Mouse (Mus musculus): ENCODE measurements around the gene Gm20852. TPM values are rescaled to one million over a fixed set of nuclear protein-coding genes. Genes with fewer than 3 reads are reported as not detected.
"Not testable (repeated sequence)": the region's sequence is repeated elsewhere in the genome, so short reads cannot be mapped to it uniquely, and the experiment has no call there.

The Gm20852 gene
- polyA plus RNA-seq (2014; fragmentation: Nextera tagmentation; extraction: Ambion mirVana), result not detected in 2 replicates

DNA sequence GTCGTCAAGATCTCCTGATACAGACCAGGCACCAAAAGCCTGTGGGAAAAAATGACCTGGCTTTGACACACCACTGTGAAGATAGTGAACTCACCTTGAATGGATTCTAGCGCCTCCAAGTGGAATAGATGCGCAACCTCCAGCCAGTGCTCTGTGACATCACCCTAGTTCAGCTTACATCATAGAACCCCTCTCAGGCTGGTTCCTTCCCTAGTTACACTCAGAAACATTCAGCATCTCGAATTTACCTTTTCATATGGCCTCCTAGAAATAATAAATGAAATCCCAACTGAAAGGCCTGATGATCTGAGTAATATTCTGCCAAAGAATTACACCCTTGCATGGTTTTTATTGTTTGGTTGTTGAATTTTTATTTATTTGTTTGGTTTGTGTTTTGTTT lies at the start of gene Gm20852:
TSS of gene Gm20852 (minus strand) at position 101 of the 400 bp plus-strand sequence.
- not testable (repeated sequence) for H3K27ac ChIP-seq (ENCODE audit: low read depth, low read length); H3K27me3 ChIP-seq (replicated peaks; ENCODE audit: control insufficient read depth, insufficient read depth, low read length); ATAC-seq; H3K36me3 ChIP-seq (ENCODE audit: control insufficient read depth, insufficient read depth, low read length); H3K4me3 ChIP-seq (ENCODE audit: low read depth, low read length); DNase-seq (ENCODE audit: low spot score); H3K4me1 ChIP-seq (ENCODE audit: control insufficient read depth, insufficient read depth, low read length); H3K9me3 ChIP-seq (replicated peaks; ENCODE audit: control insufficient read depth, low read length); H3K4me2 ChIP-seq (ENCODE audit: low read length); H3K9ac ChIP-seq (ENCODE audit: low read length)
- no CpG with 5 or more reads among the region's 4 CpGs for WGBS

Measured in forebrain, embryonic 14.5 days (tissue).